Mouse (Mus musculus): ENCODE results near the gene Gcnt2. TPM values are rescaled to one million over a fixed set of nuclear protein-coding genes. Genes with fewer than 3 reads are reported as not detected.

The Gcnt2 gene
- polyA plus RNA-seq, 1 experiment from 2014 or later = 6.0 TPM

DNA sequence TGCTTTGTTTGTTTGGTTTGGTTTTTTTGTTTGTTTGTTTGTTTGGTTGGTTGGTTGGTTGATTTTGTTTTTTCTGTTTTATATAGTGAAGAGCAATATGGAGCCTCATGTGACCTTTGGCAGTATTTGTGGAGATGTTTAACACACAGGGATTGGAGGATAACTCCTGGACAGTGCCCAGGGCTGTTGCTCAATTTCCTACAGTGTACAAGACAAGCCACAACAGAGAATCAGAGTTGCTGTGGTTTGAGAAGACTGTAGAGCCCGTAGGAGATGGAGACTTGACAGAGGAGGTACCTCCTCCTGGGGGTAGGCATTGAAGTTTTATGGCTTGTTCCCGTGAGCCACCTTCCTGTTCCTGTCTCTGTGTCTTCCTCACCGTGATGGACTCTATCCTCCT, 87.0 kb downstream of the Gcnt2 start:
- ATAC-seq (ENCODE audit: insufficient number of reproducible peaks, low FRiP score, low TSS enrichment, low read depth) = no peak
- no peak overlapping the region for H3K4me3 ChIP-seq (replicated peaks)
- no peak overlapping the region for H3K27ac ChIP-seq (replicated peaks)
- no peak overlapping the region for H3K9ac ChIP-seq
- 70% methylated on average over 3 of the region's 3 CpGs for WGBS
- H3K4me2 ChIP-seq (replicated peaks) = no peak overlapping the region
- 0 out of 2 replicates have a peak, but pooled peaks cover 2% of the 10 kb centered on the region for H3K4me1 ChIP-seq
- H3K9me3 ChIP-seq (replicated peaks) = no peaks in the 10 kb centered on the region
- no peaks in the 10 kb centered on the region for H3K27me3 ChIP-seq
- no peaks in the 10 kb centered on the region for H3K36me3 ChIP-seq

DNA sequence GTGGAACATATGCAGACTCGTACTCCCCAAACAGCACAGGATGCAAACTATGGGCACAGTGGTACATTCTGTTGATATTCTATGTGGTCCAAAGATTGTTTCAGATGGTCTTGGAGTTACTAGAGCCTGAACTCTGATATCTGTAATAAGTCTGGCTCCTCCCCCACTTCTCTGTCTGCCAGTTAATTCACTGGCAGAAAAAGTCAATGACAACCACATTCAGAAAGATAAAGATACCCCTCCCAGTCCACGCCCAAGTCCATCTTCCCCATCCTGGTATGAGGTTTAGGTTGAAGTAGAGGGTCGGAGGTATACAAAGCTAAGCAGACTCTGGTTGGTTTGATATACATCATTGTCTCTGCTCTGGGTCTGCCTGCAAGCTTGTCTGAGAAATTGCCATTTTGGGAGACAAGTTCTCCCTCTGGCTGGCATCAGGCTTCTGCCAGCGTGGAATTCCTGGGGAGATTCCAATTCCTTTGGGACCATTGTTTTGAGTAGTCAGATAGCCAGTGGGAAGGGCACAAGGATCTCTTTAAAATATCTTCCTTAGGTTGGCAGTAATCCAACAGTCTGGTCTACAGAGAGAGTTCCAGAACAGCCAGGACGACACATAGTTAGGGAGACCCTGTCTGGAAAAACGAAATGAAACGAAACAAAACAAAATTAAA, 88.1 kb downstream of the Gcnt2 start:
- no peaks in the 10 kb centered on the region for H3K9me3 ChIP-seq (replicated peaks)
- WGBS = 70% methylated on average over 7 of the region's 7 CpGs
- H3K27ac ChIP-seq (replicated peaks) = no peak overlapping the region

DNA sequence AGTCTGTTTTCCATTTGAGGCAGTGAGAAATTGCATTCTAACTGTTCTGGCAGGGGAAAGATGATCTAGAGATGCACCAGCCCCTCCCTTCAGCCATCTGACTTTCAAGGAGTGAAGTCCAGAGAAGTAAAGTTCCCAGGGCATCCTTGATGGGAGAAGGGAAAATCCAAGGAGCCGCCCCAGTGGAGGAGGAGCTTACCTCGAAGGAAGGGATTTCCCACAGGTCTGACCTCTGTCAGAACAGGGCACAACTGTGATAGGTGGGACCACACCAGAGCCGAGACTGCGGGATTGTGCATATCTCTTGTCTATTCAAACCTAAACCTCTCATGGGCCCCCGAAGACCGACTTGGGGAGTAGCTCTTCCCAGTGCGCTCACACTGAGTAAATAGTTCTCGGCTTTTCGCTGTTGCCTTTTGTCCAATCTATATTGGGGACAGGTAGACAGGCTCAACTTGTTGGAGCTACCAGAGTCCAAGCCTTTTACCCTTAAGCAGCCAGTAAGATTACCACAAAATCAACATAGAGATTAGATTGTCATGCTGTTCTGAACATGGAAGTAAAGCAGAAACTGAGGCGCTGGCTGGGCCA, 91.9 kb downstream of the Gcnt2 start:
- no peak overlapping the region for H3K4me2 ChIP-seq (replicated peaks)
- no peak overlapping the region for H3K4me3 ChIP-seq (replicated peaks)
- H3K9me3 ChIP-seq (replicated peaks) = no peaks in the 10 kb centered on the region
- no peaks in the 10 kb centered on the region for H3K36me3 ChIP-seq
- 78% methylated on average over 10 of the region's 10 CpGs for WGBS
- H3K27ac ChIP-seq (replicated peaks) = no peak overlapping the region
- no peak overlapping the region for H3K9ac ChIP-seq
- no peak for ATAC-seq (ENCODE audit: insufficient number of reproducible peaks, low FRiP score, low TSS enrichment, low read depth)
- no peaks in the 10 kb centered on the region for H3K27me3 ChIP-seq
- 0 out of 2 replicates have a peak, but pooled peaks cover 2% of the 10 kb centered on the region for H3K4me1 ChIP-seq

More for the DNA sequence above, 88.1 kb downstream of the Gcnt2 start:
- Histone ChIP-seq H3K27me3 (no peaks in the 10 kb centered on the region), H3K4me1 (0 out of 2 replicates have a peak, but pooled peaks cover 2% of the 10 kb centered on the region), H3K9ac (no peak overlapping the region), H3K36me3 (no peaks in the 10 kb centered on the region), H3K4me2 (replicated peaks) (no peak overlapping the region), H3K4me3 (replicated peaks) (no peak overlapping the region)
- no peak for ATAC-seq (ENCODE audit: insufficient number of reproducible peaks, low FRiP score, low TSS enrichment, low read depth)

DNA sequence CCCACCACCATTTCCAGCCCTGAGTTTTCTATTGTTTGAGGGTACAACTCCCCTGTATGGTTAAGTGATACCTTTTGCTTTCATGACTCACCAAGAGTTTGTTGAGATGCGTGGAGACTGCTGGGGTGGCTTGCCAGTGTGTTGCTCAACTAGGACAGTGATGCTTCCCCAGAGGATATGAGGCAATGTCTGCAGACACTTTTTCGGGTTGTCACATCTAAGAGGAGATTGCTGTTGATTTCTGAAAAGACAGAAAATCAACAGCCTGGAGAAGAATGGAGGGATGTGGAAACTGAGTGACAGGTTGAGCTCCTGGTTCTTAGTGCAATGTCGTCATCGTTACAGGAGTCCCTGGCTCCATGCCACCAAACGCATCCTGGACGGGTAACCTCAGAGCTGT, 93.7 kb downstream of the Gcnt2 start:
- no peaks in the 10 kb centered on the region for H3K36me3 ChIP-seq
- ATAC-seq (ENCODE audit: insufficient number of reproducible peaks, low FRiP score, low TSS enrichment, low read depth) = no peak
- no peak overlapping the region for H3K27ac ChIP-seq (replicated peaks)
- no peak overlapping the region for H3K9ac ChIP-seq
- no peaks in the 10 kb centered on the region for H3K4me1 ChIP-seq
- 59% methylated on average over 6 of the region's 6 CpGs for WGBS
- H3K9me3 ChIP-seq (replicated peaks) = no peaks in the 10 kb centered on the region
- no peak overlapping the region for H3K4me3 ChIP-seq (replicated peaks)
- no peaks in the 10 kb centered on the region for H3K27me3 ChIP-seq
- no peak overlapping the region for H3K4me2 ChIP-seq (replicated peaks)

DNA sequence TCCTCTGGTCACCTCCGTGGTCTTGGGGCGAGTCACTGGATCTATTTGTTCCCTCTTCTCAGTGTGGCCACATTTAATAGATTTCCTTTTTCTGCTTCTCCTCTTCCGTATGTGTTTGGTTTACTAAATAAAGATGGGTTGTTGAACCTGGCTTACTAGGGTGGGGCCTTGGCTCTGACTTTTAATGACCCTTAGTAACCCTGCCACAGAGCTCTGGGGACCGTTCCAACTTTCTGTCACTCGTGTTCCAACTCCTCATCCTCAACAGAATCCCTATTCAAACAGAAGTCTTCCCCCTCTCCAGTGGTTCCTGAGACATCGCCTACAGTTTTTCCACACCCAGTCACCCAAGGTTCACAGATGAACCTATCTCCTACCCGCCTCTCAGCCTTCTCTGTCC, 96.2 kb downstream of the Gcnt2 start:
- Histone ChIP-seq H3K4me3 (replicated peaks) (no peak overlapping the region), H3K9ac (no peak overlapping the region), H3K9me3 (replicated peaks) (no peaks in the 10 kb centered on the region), H3K4me1 (no peaks in the 10 kb centered on the region), H3K4me2 (replicated peaks) (no peak overlapping the region), H3K27ac (replicated peaks) (no peak overlapping the region), H3K36me3 (no peaks in the 10 kb centered on the region), H3K27me3 (no peaks in the 10 kb centered on the region)
- 73% methylated on average over 7 of the region's 7 CpGs for WGBS
- no peak for ATAC-seq (ENCODE audit: insufficient number of reproducible peaks, low FRiP score, low TSS enrichment, low read depth)

- no peak overlapping the region for H3K4me3 ChIP-seq (replicated peaks)
- 88% methylated on average over 10 of the region's 10 CpGs for WGBS
- no peak for ATAC-seq (ENCODE audit: insufficient number of reproducible peaks, low FRiP score, low TSS enrichment, low read depth)
- H3K9ac ChIP-seq = no peak overlapping the region
- H3K27ac ChIP-seq (replicated peaks) = no peak overlapping the region
- no peaks in the 10 kb centered on the region for H3K9me3 ChIP-seq (replicated peaks)
- H3K4me2 ChIP-seq (replicated peaks) = no peak overlapping the region
- H3K4me1 ChIP-seq = no peaks in the 10 kb centered on the region
- H3K36me3 ChIP-seq = no peaks in the 10 kb centered on the region
- no peaks in the 10 kb centered on the region for H3K27me3 ChIP-seq
Observed at GRCm38 (mm10) chr13:40967609-40968008, 108.1 kb downstream of the Gcnt2 start.

- Histone ChIP-seq H3K9ac (no peak overlapping the region), H3K9me3 (replicated peaks) (no peaks in the 10 kb centered on the region), H3K4me1 (no peaks in the 10 kb centered on the region), H3K4me2 (replicated peaks) (no peak overlapping the region), H3K27ac (replicated peaks) (no peak overlapping the region), H3K27me3 (no peaks in the 10 kb centered on the region), H3K36me3 (no peaks in the 10 kb centered on the region), H3K4me3 (replicated peaks) (no peak overlapping the region)
- 77% methylated on average over 5 of the region's 5 CpGs for whole genome bisulfite sequencing
- ATAC-seq (ENCODE audit: insufficient number of reproducible peaks, low FRiP score, low TSS enrichment, low read depth) = no peak
Observed at GRCm38 (mm10) chr13:40968564-40968963, 109.0 kb downstream of the Gcnt2 start.

DNA sequence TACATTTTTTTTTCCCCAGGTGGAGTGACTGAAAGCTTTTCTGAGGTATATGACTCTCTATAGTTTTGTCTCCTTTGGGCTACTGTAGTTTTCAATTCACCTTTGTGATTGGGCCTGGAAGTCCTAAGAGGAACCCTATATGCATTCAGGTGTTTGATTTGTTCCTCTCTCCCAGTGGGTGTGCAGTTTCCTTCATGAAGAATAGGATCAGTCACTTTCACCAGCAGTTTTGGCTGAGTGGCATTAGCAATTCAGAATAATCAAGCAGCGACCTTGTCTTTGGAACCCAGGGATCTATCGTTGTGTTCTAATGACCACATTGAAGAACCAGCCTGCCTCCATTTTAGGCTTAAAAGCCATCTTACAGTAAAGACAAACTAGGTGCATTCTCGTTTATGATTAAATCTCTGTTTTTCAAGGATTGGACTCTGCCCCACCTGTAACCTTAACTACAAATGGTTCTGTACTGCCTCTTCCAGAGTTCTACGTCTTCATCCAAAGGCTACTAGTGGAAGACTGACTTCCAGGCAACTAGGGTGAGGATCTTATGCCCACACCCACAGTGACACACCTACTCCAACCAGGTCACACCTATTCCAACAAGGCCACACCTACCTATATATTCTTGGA, 110.3 kb downstream of the Gcnt2 start:
- Histone ChIP-seq H3K9ac (no peak overlapping the region), H3K27ac (replicated peaks) (no peak overlapping the region), H3K9me3 (replicated peaks) (no peaks in the 10 kb centered on the region)

GRCm38 (mm10) chr13:40971261-40971660, 111.7 kb downstream of the Gcnt2 start:
- Histone ChIP-seq H3K27me3 (no peaks in the 10 kb centered on the region), H3K4me2 (replicated peaks) (no peak overlapping the region), H3K36me3 (no peaks in the 10 kb centered on the region), H3K9ac (no peak overlapping the region), H3K27ac (replicated peaks) (no peak overlapping the region), H3K9me3 (replicated peaks) (no peaks in the 10 kb centered on the region), H3K4me1 (no peaks in the 10 kb centered on the region), H3K4me3 (replicated peaks) (no peak overlapping the region)
- 74% methylated on average over 5 of the region's 5 CpGs for whole genome bisulfite sequencing
- no peak for ATAC-seq (ENCODE audit: insufficient number of reproducible peaks, low FRiP score, low TSS enrichment, low read depth)

More for the DNA sequence above, 110.3 kb downstream of the Gcnt2 start:
- 86% methylated on average over 4 of the region's 4 CpGs for WGBS
- Histone ChIP-seq H3K27me3 (no peaks in the 10 kb centered on the region), H3K4me3 (replicated peaks) (no peak overlapping the region), H3K36me3 (no peaks in the 10 kb centered on the region), H3K4me1 (no peaks in the 10 kb centered on the region), H3K4me2 (replicated peaks) (no peak overlapping the region)
- ATAC-seq (ENCODE audit: insufficient number of reproducible peaks, low FRiP score, low TSS enrichment, low read depth) = no peak

DNA sequence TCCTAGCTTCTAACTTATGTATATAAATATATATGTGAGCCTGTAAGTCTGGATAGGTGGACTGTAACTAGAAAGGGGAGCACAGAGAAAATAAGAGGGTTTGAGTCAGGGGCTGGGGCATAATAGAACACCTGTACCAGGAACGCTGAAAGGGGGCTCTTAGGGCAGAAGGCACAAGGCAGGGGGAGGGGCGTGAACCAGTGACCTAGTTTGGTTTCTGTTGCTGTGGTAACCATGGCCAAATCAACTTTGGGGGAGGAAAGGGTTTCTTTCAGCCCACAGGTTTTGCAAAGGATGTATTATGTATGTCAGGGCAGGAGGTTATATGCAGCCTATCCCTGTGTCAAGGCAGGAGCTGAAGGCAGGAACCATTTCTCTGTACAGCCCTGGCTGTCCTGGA, 112.3 kb downstream of the Gcnt2 start:
- H3K27ac ChIP-seq (replicated peaks) = no peak overlapping the region
- ATAC-seq (ENCODE audit: insufficient number of reproducible peaks, low FRiP score, low TSS enrichment, low read depth) = no peak
- H3K27me3 ChIP-seq = no peaks in the 10 kb centered on the region
- no peak overlapping the region for H3K4me3 ChIP-seq (replicated peaks)
- H3K4me1 ChIP-seq = no peaks in the 10 kb centered on the region
- no peak overlapping the region for H3K4me2 ChIP-seq (replicated peaks)
- no peaks in the 10 kb centered on the region for H3K36me3 ChIP-seq
- H3K9ac ChIP-seq = no peak overlapping the region
- WGBS = 76% methylated on average over 2 of the region's 2 CpGs
- H3K9me3 ChIP-seq (replicated peaks) = no peaks in the 10 kb centered on the region

GRCm38 (mm10) chr13:40972976-40973375, 113.4 kb downstream of the Gcnt2 start:
- Histone ChIP-seq H3K4me2 (replicated peaks) (no peak overlapping the region), H3K4me3 (replicated peaks) (no peak overlapping the region), H3K27me3 (no peaks in the 10 kb centered on the region), H3K27ac (replicated peaks) (no peak overlapping the region), H3K9ac (no peak overlapping the region), H3K36me3 (no peaks in the 10 kb centered on the region), H3K9me3 (replicated peaks) (no peaks in the 10 kb centered on the region), H3K4me1 (no peaks in the 10 kb centered on the region)
- no peak for ATAC-seq (ENCODE audit: insufficient number of reproducible peaks, low FRiP score, low TSS enrichment, low read depth)
- WGBS = 91% methylated on average over 5 of the region's 5 CpGs

Measured in embryonic facial prominence, embryonic 15.5 days (tissue).